Mouse (Mus musculus) cerebellum, adult 2 months (tissue): ENCODE data around the gene Lmx1a. TPM values are rescaled to one million over a fixed set of nuclear protein-coding genes. Genes with fewer than 3 reads are reported as not detected.

Source experiments
- DNase-seq, 2 experiments: peaks; one replicate each; pipeline ENCODE4 v3.0.0; 2021
- H3K27ac ChIP-seq: fragments of 200-500 bp; 2 replicates; pipeline ENCODE4 v1.5.1; 2012; ENCODE audit warnings: low read length, control low read depth, inconsistent platforms; ENCODE audit not compliant: insufficient read depth
- H3K27me3 ChIP-seq: fragments of 200-500 bp; 2 replicates; pipeline ENCODE4 v1.6.1; 2012; ENCODE audit warnings: inconsistent platforms, mild to moderate bottlenecking, low read length, moderate library complexity; ENCODE audit not compliant: control insufficient read depth, insufficient read depth
- H3K4me1 ChIP-seq: fragments of 200-500 bp; 2 replicates; pipeline ENCODE4 v1.6.1; 2011; ENCODE audit warnings: low read length; ENCODE audit not compliant: control insufficient read depth, insufficient read depth
- H3K4me3 ChIP-seq: fragments of 200-500 bp; replicated peaks from 2 replicates; pipeline ENCODE3; 2011; ENCODE audit warnings: mild to moderate bottlenecking, low read depth, low read length, control low read depth; ENCODE audit not compliant: insufficient read depth
- CTCF ChIP-seq: fragments of 200-500 bp; IDR thresholded peaks from 2 replicates; pipeline ENCODE4 v1.5.1; 2011; ENCODE audit warnings: low read depth, mild to moderate bottlenecking, control low read depth, low read length, moderate library complexity, borderline replicate concordance; ENCODE audit not compliant: insufficient read depth
- POLR2A ChIP-seq: fragments of 200-500 bp; IDR thresholded peaks from 2 replicates; pipeline ENCODE4 v1.6.1; 2011; ENCODE audit warnings: low read length, control low read depth, borderline replicate concordance; ENCODE audit not compliant: insufficient read depth
- WGBS: fragments of 180-500 bp; shearing (Covaris S2); methylation state at CpG from one replicate; pipeline ENCODE4 v1.1.7; 2018; 5-methylcytosine and 5-hydroxymethylcytosine counted together
- polyA plus RNA-seq: library from polyadenylated mRNA; depleted of rRNA; stranded (reverse); fragments of >200 nt; gene quantifications from 2 replicates; pipeline ENCODE4 v1.2.3, GENCODE M21; 2012

Lmx1a gene
- polyA plus RNA-seq, 1 experiment: 1.1 TPM

GRCm38 (mm10) chr1:167820031-167820430 lies 131.0 kb downstream of the Lmx1a start:
- TF ChIP-seq POLR2A (no peak), CTCF (no peak)
- Histone ChIP-seq H3K27me3 (no peaks in the 10 kb centered on the region; the same call in 1 of the 2 replicates), H3K4me1 (no peaks in the 10 kb centered on the region), H3K27ac (no peak overlapping the region), H3K4me3 (no peak overlapping the region)
- no peak for DNase-seq
- 93% methylated on average over 6 of the region's 6 CpGs for WGBS

DNA sequence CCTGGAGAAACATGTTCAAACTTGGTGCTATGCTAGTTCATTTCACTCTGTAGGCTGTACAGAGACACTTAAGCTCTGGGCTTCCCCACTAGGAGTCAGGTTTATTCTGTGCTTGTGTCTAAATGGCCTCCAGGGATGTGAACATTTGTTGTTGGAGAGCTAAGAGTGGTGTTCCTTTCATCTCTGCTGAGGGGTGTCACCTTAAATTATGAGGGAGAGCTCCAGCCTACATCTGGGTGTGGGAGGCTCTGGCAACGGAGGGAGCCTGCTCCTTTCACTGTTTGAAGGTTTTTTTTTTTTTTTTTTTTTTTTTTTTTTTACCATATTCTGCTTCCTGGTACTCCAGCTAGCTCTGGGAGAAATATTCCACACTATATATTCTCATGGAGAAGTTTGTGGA lies 132.1 kb downstream of the Lmx1a start:
- DNase-seq: no peak
- H3K4me1 ChIP-seq: no peaks in the 10 kb centered on the region
- no peak for TF ChIP-seq CTCF
- no peak overlapping the region for H3K4me3 ChIP-seq
- H3K27me3 ChIP-seq: no peaks in the 10 kb centered on the region; the same call in 1 of the 2 replicates
- H3K27ac ChIP-seq: no peak overlapping the region
- WGBS: 60% methylated on average over 1 of the region's 1 CpGs

- WGBS: 89% methylated on average over 7 of the region's 7 CpGs
- Histone ChIP-seq H3K4me3 (no peak overlapping the region), H3K27me3 (no peaks in the 10 kb centered on the region), H3K27ac (no peak overlapping the region), H3K4me1 (no peaks in the 10 kb centered on the region)
- DNase-seq: no peak
- TF ChIP-seq POLR2A (no peak), CTCF (no peak)
These were observed 141.3 kb downstream of the Lmx1a start for GRCm38 (mm10) chr1:167830291-167830690.

- Histone ChIP-seq H3K4me1 (no peaks in the 10 kb centered on the region), H3K4me3 (no peak overlapping the region), H3K27ac (no peak overlapping the region), H3K27me3 (no peaks in the 10 kb centered on the region)
- TF ChIP-seq CTCF (no peak), POLR2A (no peak)
- 85% methylated on average over 3 of the region's 3 CpGs for WGBS
- no peak for DNase-seq
These were observed 142.6 kb downstream of the Lmx1a start for GRCm38 (mm10) chr1:167831601-167832000.

DNA sequence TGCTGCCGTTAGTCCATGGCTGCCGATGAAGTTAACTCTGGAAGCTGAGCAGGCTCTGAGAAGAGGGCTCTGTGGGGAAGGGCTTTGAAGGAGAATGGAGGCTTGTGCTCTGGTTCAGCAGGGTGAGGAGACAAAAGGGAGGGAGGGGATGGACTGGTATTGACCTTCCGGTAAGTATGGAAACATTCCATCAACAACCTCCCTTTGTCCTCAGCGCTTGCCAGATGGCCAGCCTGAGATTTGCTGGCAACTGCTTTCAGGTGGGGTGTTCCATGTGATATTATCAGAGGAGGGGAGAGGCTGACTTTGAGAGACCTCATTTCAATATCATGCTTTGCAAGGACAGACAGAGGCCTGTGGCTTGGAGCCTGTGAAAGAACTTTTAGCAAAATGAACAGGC lies 165.8 kb downstream of the Lmx1a start:
- WGBS: 27% methylated on average over 4 of the region's 4 CpGs
- TF ChIP-seq POLR2A (no peak), CTCF (no peak)
- H3K4me1 ChIP-seq: no peaks in the 10 kb centered on the region
- no peak overlapping the region for H3K4me3 ChIP-seq
- no peaks in the 10 kb centered on the region for H3K27me3 ChIP-seq
- DNase-seq: no peak
- H3K27ac ChIP-seq: no peak overlapping the region

DNA sequence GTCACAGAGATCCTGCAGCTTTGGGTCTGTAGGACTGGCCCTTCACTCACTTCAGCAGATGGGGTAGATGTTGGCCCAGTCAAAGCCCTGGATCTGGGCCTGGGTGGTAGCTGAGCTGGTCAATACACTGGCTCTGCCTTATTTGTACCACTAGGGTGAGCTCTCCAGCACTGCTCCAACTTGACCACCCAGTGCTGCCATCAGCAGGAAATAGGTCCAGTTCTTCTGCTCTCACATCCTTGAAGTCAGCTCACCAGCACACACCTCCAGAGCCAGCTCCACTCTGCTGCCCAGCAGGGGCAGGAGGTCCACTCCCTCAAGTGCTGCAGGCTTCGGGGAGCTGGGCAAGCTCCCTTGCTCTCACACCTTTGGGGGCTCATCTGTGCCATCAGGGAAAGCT lies 183.0 kb downstream of the Lmx1a start:
- 61% methylated on average over 1 of the region's 1 CpGs for WGBS
- H3K4me1 ChIP-seq: no peaks in the 10 kb centered on the region
- TF ChIP-seq CTCF: no peak
- no peak for TF ChIP-seq POLR2A
- no peaks in the 10 kb centered on the region for H3K27me3 ChIP-seq
- no peak overlapping the region for H3K4me3 ChIP-seq
- no peak overlapping the region for H3K27ac ChIP-seq
- DNase-seq: no peak

DNA sequence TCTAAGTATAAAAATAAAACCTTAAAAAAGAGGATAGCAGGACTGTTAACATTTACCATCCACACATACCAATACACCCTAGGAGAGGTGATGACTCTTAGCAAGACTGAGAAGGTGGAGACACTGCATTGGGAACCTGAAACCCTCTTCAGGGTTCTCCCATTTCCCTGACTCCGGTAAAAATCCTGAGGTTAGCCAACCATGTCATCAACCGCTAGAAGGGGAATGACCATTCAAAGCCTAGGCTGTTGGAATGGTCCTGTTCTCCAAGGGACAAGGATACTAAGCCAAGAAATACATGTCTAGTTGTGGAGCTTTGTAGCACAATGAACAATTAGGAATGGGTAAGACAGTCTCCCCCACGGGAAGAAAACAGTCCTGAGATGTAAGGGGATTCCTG lies 185.1 kb downstream of the Lmx1a start:
- WGBS: 49% methylated on average over 3 of the region's 3 CpGs
- H3K4me3 ChIP-seq: no peak overlapping the region
- no peaks in the 10 kb centered on the region for H3K27me3 ChIP-seq
- no peak overlapping the region for H3K27ac ChIP-seq
- H3K4me1 ChIP-seq: no peaks in the 10 kb centered on the region
- DNase-seq: no peak
- TF ChIP-seq POLR2A (no peak), CTCF (no peak)

DNA sequence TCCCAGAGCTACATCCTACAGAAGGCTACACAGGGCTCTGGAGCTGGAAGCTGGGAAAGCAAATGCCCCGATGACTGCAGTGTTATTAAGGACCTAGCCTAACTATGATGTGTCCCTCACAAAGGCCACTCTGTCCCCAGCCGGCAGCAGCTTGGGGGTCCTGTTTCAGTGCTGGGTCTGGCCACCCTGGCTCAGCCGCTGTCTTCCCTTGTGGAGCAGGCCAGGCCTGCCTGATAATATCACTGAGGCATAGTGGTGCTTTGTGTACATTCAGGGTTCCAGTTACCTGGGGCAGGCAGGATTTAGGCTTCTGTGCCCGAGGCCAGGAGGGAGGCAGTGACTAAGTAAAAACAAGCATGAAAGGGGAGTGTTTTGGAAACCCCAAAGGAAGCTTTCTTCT lies 188.9 kb downstream of the Lmx1a start:
- WGBS: 76% methylated on average over 4 of the region's 4 CpGs
- DNase-seq: no peak
- Histone ChIP-seq H3K27ac (no peak overlapping the region), H3K4me1 (no peaks in the 10 kb centered on the region), H3K4me3 (no peak overlapping the region), H3K27me3 (no peaks in the 10 kb centered on the region)
- no peak for TF ChIP-seq POLR2A
- TF ChIP-seq CTCF: no peak

- DNase-seq: no peak
- no peak for TF ChIP-seq CTCF
- no peak for TF ChIP-seq POLR2A
- WGBS: 65% methylated on average over 11 of the region's 11 CpGs
- no peaks in the 10 kb centered on the region for H3K27me3 ChIP-seq
- H3K27ac ChIP-seq: no peak overlapping the region
- H3K4me1 ChIP-seq: no peaks in the 10 kb centered on the region
- H3K4me3 ChIP-seq: no peak overlapping the region
These were observed 189.3 kb downstream of the Lmx1a start for GRCm38 (mm10) chr1:167878354-167878753.
